Comparison of ENCODE assay signal across 8 mouse cellular contexts in the genomic region with DNA sequence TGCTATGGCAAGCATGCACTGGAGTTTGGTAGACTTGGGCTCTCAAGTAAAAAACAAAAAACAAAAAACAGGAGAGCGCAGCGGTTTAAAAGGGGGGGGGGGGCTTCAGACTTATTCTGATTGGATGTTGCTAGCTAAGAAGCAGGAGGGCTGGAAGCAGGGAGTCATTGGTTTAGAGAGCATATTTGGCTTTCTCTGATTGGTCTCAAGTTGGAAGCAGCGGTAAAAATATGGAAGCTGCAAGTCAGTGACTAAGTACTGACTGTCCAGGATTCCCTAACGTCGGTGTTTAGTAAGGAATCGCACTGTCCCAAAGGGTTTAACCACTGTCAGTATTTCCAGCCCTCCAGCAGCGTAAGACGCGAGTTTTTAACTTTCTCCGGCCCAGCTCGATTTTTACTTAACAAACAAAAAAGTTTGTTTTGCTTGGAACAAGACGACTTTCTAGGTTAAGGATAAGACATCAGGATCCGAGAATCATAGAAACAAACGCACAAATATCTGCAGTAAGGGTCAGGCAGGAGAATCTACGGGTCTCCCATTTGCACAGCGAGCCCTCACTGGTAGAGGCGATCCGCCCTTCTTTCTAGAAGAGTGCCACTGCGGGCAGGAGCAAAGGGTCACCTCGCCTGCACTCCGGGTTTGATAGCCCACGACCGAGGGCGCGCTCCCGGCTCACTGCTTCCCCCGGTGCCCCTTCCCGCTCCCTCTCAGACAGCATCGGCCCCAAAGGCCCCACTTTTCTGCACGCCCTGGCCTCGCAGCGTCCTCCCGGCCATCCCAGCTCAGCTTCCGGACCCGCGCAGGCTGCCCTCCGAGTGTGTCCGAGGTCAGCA. TPM values are rescaled to one million over a fixed set of nuclear protein-coding genes. Genes with fewer than 3 reads are reported as not detected.
DNase-seq lines count a peak whose midpoint lies in the region; ATAC-seq and TF ChIP-seq lines count a peak whose summit lies in the region.

No protein-coding gene starts in this region.

- no peaks in the 10 kb centered on the region for H3K9me3 ChIP-seq in limb, embryonic 15.5 days
- no peaks in the 10 kb centered on the region for H3K9me3 ChIP-seq in midbrain, postnatal 0 days (ENCODE audit: low read length)

- peak; percentile 30 for DNase-seq in spleen, adult 12 weeks (ENCODE audit: low spot score)
- no peak for DNase-seq in spleen, adult 18-20 months
- DNase-seq in embryo, embryonic 11 days, result peak; percentile 89
- DNase-seq in heart, adult 8-10 months (ENCODE audit: low spot score), result peak; percentile 77
- peak; percentile 57 to 73 for DNase-seq in kidney, adult 8-10 months
- peak; percentile 93 for DNase-seq in midbrain, postnatal 0 days (ENCODE audit: low spot score)
- DNase-seq in telencephalon, adult 2 months (ENCODE audit: low read depth, low spot score), result peak; percentile 91

- TF ChIP-seq CTCF in midbrain, postnatal 0 days (IDR thresholded peaks at IDR 0.05), result no peak

- no peaks in the 10 kb centered on the region for H3K27me3 ChIP-seq in limb, embryonic 15.5 days
- H3K27me3 ChIP-seq in midbrain, postnatal 0 days (ENCODE audit: insufficient read depth, low read length), result no peaks in the 10 kb centered on the region

- 0% methylated on average over 38 of the region's 38 CpGs for WGBS in limb, embryonic 15.5 days
- under 1% methylated on average over 38 of the region's 38 CpGs for WGBS in midbrain, postnatal 0 days

- H3K36me3 ChIP-seq in limb, embryonic 15.5 days, result peaks cover 8% of the 10 kb centered on the region
- H3K36me3 ChIP-seq in midbrain, postnatal 0 days (ENCODE audit: insufficient read depth, low read length), result peaks cover 6% of the 10 kb centered on the region; the same call in 1 of the 2 replicates

- peak overlapping the region; percentile 69 for H3K4me2 ChIP-seq in limb, embryonic 15.5 days
- peak overlapping the region; percentile 95 for H3K4me2 ChIP-seq in midbrain, postnatal 0 days (ENCODE audit: low read depth, low read length, poor library complexity, severe bottlenecking)

- H3K4me3 ChIP-seq in limb, embryonic 15.5 days, result peak overlapping the region; percentile 98
- H3K4me3 ChIP-seq in midbrain, postnatal 0 days (ENCODE audit: low read depth, low read length), result peak overlapping the region; percentile 87

- peak overlapping the region; percentile 100 for H3K9ac ChIP-seq in limb, embryonic 15.5 days
- peak overlapping the region; percentile 98 for H3K9ac ChIP-seq in midbrain, postnatal 0 days (replicated peaks; ENCODE audit: low read length, poor library complexity, severe bottlenecking)

- peak; percentile 79 for ATAC-seq in limb, embryonic 15.5 days (ENCODE audit: insufficient number of reproducible peaks, low FRiP score, low TSS enrichment, low read depth)
- ATAC-seq in midbrain, postnatal 0 days (ENCODE audit: low FRiP score), result peak; percentile 67

- peak overlapping the region; percentile 99 for H3K27ac ChIP-seq in limb, embryonic 15.5 days
- peak overlapping the region; percentile 99 for H3K27ac ChIP-seq in midbrain, postnatal 0 days (ENCODE audit: low read depth, low read length)

- peaks cover 35% of the 10 kb centered on the region for H3K4me1 ChIP-seq in limb, embryonic 15.5 days
- H3K4me1 ChIP-seq in midbrain, postnatal 0 days (ENCODE audit: insufficient read depth, low read length), result peaks cover 15% of the 10 kb centered on the region

RNA-seq across cellular contexts. Expression of gene Ddx6, which starts 1.0 kb away (rescaled TPM):
- 10 to 100 TPM; 78.5 to 93.2 (median 88.8) TPM for total RNA-seq in heart, adult 8-10 months (2022)
- polyA plus RNA-seq in limb, embryonic 15.5 days (2015; fragmentation: Nextera tagmentation; extraction: Ambion mirVana), result 17.7 and 18.4 TPM in 2 replicates
- total RNA-seq in midbrain, postnatal 0 days (2014; rRNA removed), result 68.6 and 87.2 TPM in 2 replicates
- polyA plus RNA-seq in midbrain, postnatal 0 days (2015; fragmentation: Nextera tagmentation; extraction: Ambion mirVana), result 14.8 and 19.9 TPM in 2 replicates

RNA-seq across cellular contexts. Expression of gene Cxcr5, which starts 42.0 kb away (rescaled TPM):
- under 1 TPM in 3 of 4 experiments, not detected in 1; 0.11 to 0.72 (median 0.14) TPM for total RNA-seq in heart, adult 8-10 months (2022)
- polyA plus RNA-seq in limb, embryonic 15.5 days (2015; fragmentation: Nextera tagmentation; extraction: Ambion mirVana), result 0.24 and 0.46 TPM in 2 replicates
- not detected in 2 replicates for total RNA-seq in midbrain, postnatal 0 days (2014; rRNA removed)
- not detected in 2 replicates for polyA plus RNA-seq in midbrain, postnatal 0 days (2015; fragmentation: Nextera tagmentation; extraction: Ambion mirVana)

Comparison
In these comparisons a context has a peak if more than half of its experiments do, and no peak if none do; other contexts are left out.
1. DNase-seq: peak in spleen, adult 12 weeks (single experiment), embryo, embryonic 11 days (single experiment), heart, adult 8-10 months (single experiment), kidney, adult 8-10 months (2 of 2), midbrain, postnatal 0 days (single experiment) and telencephalon, adult 2 months (single experiment); none in spleen, adult 18-20 months (0 of 2).